Mouse (Mus musculus) kidney, adult 2 months (tissue): ENCODE data around the gene Sart1. TPM values are rescaled to one million over a fixed set of nuclear protein-coding genes. Genes with fewer than 3 reads are reported as not detected.

Source experiments
- DNase-seq: peaks from one replicate; pipeline ENCODE4 v3.0.0; 2021
- H3K27ac ChIP-seq: fragments of 200-500 bp; 2 replicates; pipeline ENCODE4 v1.5.1; 2012; ENCODE audit warnings: low read depth, low read length, control low read depth, inconsistent platforms; ENCODE audit not compliant: insufficient read depth
- H3K27me3 ChIP-seq: fragments of 200-500 bp; replicated peaks from 2 replicates; pipeline ENCODE4 v1.6.1; 2012; ENCODE audit warnings: mild to moderate bottlenecking, moderate library complexity, low read length, inconsistent platforms; ENCODE audit not compliant: control insufficient read depth, insufficient read depth
- H3K36me3 ChIP-seq: fragments of 200-500 bp; 2 replicates; pipeline ENCODE4 v1.6.1; 2012; ENCODE audit warnings: mild to moderate bottlenecking, moderate library complexity, low read length, inconsistent platforms; ENCODE audit not compliant: control insufficient read depth, insufficient read depth
- H3K4me1 ChIP-seq: fragments of 200-500 bp; 2 replicates; pipeline ENCODE4 v1.6.1; 2011; ENCODE audit warnings: low read length; ENCODE audit not compliant: control insufficient read depth, insufficient read depth
- H3K4me3 ChIP-seq: fragments of 200-500 bp; 2 replicates; pipeline ENCODE4 v1.5.1; 2011; ENCODE audit warnings: mild to moderate bottlenecking, low read depth, low read length, control low read depth; ENCODE audit not compliant: insufficient read depth
- CTCF ChIP-seq: fragments of 200-500 bp; conservative IDR thresholded peaks from 2 replicates; pipeline ENCODE4 v1.5.1; 2011; ENCODE audit warnings: low read depth, mild to moderate bottlenecking, control low read depth, low read length, moderate library complexity, mixed read lengths; ENCODE audit not compliant: insufficient read depth, insufficient read length
- POLR2A ChIP-seq: fragments of 200-500 bp; IDR thresholded peaks from one replicate; pipeline ENCODE4 v1.6.1; 2011; ENCODE audit warnings: low read depth, low read length, control low read depth
- WGBS: fragments of 180-500 bp; shearing (Covaris S2); methylation state at CpG from one replicate; pipeline ENCODE4 v1.1.7; 2018; 5-methylcytosine and 5-hydroxymethylcytosine counted together
- polyA plus RNA-seq: library from polyadenylated mRNA; depleted of rRNA; stranded (reverse); fragments of >200 nt; gene quantifications from 2 replicates; pipeline ENCODE4 v1.2.3, GENCODE M21; 2012; rRNA removed

Gene Sart1
- polyA plus RNA-seq: 20.2 and 27.4 TPM in 2 replicates

DNA sequence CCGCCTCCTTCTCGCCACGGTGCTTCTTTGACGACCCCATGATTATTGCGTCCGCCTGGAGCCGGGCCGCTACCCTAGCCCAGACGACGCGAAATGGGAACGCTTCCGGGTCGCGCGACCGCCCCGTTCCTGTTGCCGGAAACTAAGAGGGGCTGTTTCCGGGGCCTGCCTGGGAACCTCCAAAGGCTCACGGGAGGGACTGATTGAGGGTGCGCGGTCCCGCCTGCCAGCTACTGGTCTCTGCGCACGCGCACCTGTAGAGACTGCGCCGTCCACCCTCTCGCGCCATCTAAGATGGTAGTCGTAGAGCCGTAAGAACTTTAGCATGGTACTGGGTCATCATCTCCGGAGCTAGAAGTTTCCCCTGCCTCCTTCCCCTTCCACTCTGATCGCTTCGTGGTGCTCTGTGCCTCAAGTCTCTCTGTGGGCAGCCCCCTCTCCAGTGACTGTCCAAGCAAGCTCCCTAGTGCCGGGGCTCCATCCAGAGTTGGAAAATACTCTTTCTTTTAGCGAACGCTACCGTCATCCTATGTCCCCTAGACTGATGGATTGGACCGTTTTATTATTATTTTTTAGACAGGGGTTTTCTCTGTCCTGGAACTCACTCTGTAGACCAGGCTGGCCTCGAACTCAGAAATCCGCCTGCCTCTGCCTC, at the start of gene Sart1:
Sart1 (minus strand) TSS at position 116 of the 655 bp plus-strand sequence.
- 2% methylated on average over 43 of the region's 43 CpGs for WGBS
- Histone ChIP-seq H3K36me3 (peaks cover 3% of the 10 kb centered on the region; the same call in 1 of the 2 replicates), H3K27ac (peak within 1 kb of the TSS; percentile 90), H3K4me1 (peaks cover 11% of the 10 kb centered on the region; the same call in 1 of the 2 replicates), H3K27me3 (no peaks in the 10 kb centered on the region), H3K4me3 (peak within 1 kb of the TSS; percentile 94)
- TF ChIP-seq CTCF (no peak), POLR2A (peak; percentile 94)
- DNase-seq: peak; percentile 98

DNA sequence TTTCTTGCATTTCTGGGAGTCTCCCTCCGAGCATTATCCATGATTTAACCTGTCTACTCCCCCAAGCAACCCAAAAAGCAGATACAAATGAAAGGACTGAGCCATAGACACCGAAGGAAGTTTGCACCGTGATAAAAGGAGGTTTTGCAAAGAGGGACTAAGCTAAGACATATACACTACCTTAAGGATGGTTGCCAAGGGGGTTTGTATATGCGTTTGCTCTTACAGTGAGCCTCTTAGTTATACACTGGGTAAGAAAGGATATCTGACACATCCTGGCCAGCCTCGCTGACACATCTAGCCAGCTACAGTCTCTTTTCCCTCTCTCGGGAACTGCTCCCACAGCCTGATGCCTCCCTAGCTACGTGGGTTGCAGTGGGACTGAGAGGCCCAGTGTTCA, 45.4 kb upstream of the Sart1 start:
- peak overlapping the region; percentile 10; the same call in 1 of the 2 replicates for H3K27ac ChIP-seq
- no peaks in the 10 kb centered on the region for H3K27me3 ChIP-seq
- H3K4me1 ChIP-seq: peaks cover 9% of the 10 kb centered on the region; the same call in 1 of the 2 replicates
- WGBS: 69% methylated on average over 7 of the region's 7 CpGs
- H3K36me3 ChIP-seq: no peaks in the 10 kb centered on the region
- TF ChIP-seq POLR2A (no peak), CTCF (no peak)
- H3K4me3 ChIP-seq: no peak overlapping the region
- no peak for DNase-seq

DNA sequence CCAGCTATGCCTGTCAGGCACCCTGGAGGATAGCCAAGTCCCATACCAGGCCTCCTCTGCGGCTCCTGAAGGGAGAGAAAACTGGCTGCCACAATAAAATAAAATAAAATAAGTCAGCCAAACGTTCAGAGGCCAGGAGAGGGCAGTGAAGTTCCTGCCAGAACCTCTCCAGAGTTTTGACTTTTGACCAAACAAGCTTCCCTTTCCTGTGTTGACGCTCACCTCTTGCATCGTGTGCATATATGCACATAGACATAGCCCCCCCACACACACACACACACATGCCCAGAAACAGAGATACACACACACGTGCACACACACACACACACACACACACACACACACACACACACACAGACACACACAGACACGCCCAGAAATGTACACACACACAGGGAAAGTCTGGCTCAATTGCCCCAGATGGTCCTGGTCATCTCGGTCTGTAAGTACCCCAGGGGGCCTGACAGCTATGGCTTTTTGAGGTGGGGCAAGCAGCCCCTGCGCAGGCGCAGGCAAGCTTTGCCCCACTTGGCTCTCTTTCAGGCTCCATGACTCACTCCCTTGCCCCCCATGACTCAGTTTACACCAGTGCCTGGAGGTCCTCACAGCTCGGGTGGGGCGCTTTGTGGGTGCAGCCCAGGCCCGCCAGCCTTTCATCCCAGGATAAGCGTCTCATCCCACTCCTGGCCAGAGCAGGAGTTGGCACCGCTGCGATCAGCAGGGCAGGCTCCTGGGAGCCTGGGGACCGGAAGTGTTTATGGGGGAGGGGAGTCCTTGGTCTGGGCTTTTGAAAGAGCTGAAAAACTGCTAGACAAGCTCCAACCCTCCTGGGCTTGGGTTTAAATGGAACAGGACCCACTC, 44.7 kb upstream of the Sart1 start:
- Histone ChIP-seq H3K36me3 (no peaks in the 10 kb centered on the region), H3K4me1 (peaks cover 9% of the 10 kb centered on the region; the same call in 1 of the 2 replicates), H3K27me3 (no peaks in the 10 kb centered on the region), H3K4me3 (peak overlapping the region; percentile 48), H3K27ac (peak overlapping the region; percentile 49)
- WGBS: 2% methylated on average over 16 of the region's 16 CpGs
- peak; percentile 65 for TF ChIP-seq CTCF
- no peak for TF ChIP-seq POLR2A
- peak; percentile 83 for DNase-seq

- 81% methylated on average over 4 of the region's 4 CpGs for WGBS
- TF ChIP-seq POLR2A: no peak
- no peak for TF ChIP-seq CTCF
- peaks cover 9% of the 10 kb centered on the region; the same call in 1 of the 2 replicates for H3K4me1 ChIP-seq
- H3K27ac ChIP-seq: no peak overlapping the region
- no peaks in the 10 kb centered on the region for H3K27me3 ChIP-seq
- DNase-seq: no peak
- no peaks in the 10 kb centered on the region; the same call in 1 of the 2 replicates for H3K36me3 ChIP-seq
- no peak overlapping the region for H3K4me3 ChIP-seq
Measured at GRCm38 (mm10) chr19:5431911-5432464, 43.5 kb upstream of the Sart1 start.

DNA sequence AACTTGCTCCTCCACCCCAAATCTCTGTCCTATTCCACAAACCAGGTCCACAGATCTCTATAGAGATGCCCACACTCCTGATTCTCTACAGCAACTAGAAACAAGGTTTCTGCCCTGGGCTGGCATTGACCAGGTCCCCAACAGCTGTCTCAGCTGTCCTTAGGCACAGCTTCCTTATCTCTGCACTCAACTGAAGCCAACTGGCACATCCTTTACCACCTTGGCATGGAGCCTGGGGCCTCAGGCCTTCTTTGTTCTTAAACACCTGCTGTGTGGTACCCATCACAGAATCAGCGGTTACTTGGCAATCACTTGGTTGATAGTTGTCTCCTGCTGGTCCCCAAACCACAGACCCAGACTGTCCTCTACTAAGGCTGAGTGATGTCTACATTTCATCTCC, 41.9 kb upstream of the Sart1 start:
- WGBS: 73% methylated on average over 1 of the region's 1 CpGs
- H3K27me3 ChIP-seq: no peaks in the 10 kb centered on the region
- no peaks in the 10 kb centered on the region; the same call in 1 of the 2 replicates for H3K36me3 ChIP-seq
- no peak overlapping the region for H3K27ac ChIP-seq
- TF ChIP-seq POLR2A: no peak
- TF ChIP-seq CTCF: no peak
- DNase-seq: no peak
- peaks cover 20% of the 10 kb centered on the region for H3K4me1 ChIP-seq
- H3K4me3 ChIP-seq: no peak overlapping the region

DNA sequence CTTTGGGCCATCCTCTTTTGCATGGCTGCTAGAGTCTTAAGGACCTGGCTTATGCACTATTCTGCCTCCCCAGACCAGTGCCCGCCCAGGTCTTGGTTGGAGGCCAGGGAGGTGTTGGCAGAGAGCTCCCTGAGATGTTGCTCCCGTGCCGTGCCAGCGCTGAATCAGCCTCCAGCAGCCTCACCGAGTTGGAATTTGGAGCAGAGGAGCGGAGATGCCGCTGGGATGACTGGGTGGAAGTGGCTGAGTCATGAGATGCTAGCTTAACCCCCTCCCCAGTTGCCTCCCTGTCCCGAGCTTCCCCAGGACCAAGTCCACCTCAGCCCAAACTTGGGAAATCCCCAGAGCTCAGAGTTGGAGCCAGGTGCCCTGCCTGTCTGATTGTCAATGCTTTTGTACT, 41.3 kb upstream of the Sart1 start:
- Histone ChIP-seq H3K4me3 (no peak overlapping the region), H3K27ac (no peak overlapping the region), H3K27me3 (no peaks in the 10 kb centered on the region), H3K4me1 (peaks cover 20% of the 10 kb centered on the region), H3K36me3 (no peaks in the 10 kb centered on the region; the same call in 1 of the 2 replicates)
- no peak for TF ChIP-seq POLR2A
- TF ChIP-seq CTCF: no peak
- DNase-seq: peak; percentile 92
- WGBS: 42% methylated on average over 8 of the region's 8 CpGs
